Mouse (Mus musculus) lung, postnatal 0 days (tissue): ENCODE data around the gene Ahdc1.

ENCODE experiments used
- CTCF ChIP-seq: IDR thresholded peaks from 2 replicates; pipeline ENCODE4 v1.5.1; 2016; ENCODE audit warnings: antibody characterized with exemption, mild to moderate bottlenecking
- EP300 ChIP-seq: IDR thresholded peaks from 2 replicates; pipeline ENCODE4 v1.6.1; 2016; ENCODE audit warnings: antibody characterized with exemption, mild to moderate bottlenecking, control low read depth

GRCm38 (mm10) chr4:133022954-133023635 is 12.0 kb downstream of the Ahdc1 start:
- no peak for TF ChIP-seq EP300
- TF ChIP-seq CTCF, result no peak
